Mouse (Mus musculus) adrenal gland, postnatal 36 days (tissue): Measurements from ENCODE around the gene Tm4sf4. TPM values are rescaled to one million over a fixed set of nuclear protein-coding genes. Genes with fewer than 3 reads are reported as not detected.

Experiments
- DNase-seq, 2 experiments: peaks; one replicate each; pipeline ENCODE4 v3.0.0; 2021; ENCODE audit warnings: mixed read lengths in 1 of 2
- long read RNA-seq, 2 experiments: library from polyadenylated mRNA; stranded (forward); transcript quantifications; one replicate each; pipeline ENCODE4 v2.0.0; 2021; ENCODE audit warnings: borderline sequencing depth in 2 of 2
- total RNA-seq, 2 experiments: library from RNA; stranded (reverse); gene quantifications; 2 replicates each; pipeline ENCODE4 v1.2.3; 2021

Gene Tm4sf4
- total RNA-seq: 1 to 10 TPM in 1 of 2 experiments, under 1 TPM in 1; 0.99 to 2.5 TPM
- long read RNA-seq, experiment 1, partial matches to known transcripts: 0 of 2 reads
- long read RNA-seq, experiment 1, other reads (novel, unspliced or antisense): 0 of 2 reads
- long read RNA-seq, experiment 2, partial matches to known transcripts: 0 of 1 reads
- long read RNA-seq, experiment 2, other reads (novel, unspliced or antisense): 0 of 1 reads

GRCm38 (mm10) chr3:57425089-57425730 is at the start of gene Tm4sf4:
Gene Tm4sf4, plus strand, starts transcription at chr3:57425314.
- no peak for DNase-seq

- peak in 1 of 2 experiments; percentile 4 for DNase-seq
These were observed 38.7 kb upstream of the Tm4sf4 start for GRCm38 (mm10) chr3:57386423-57386822.

- no peak for DNase-seq
These were observed 38.2 kb upstream of the Tm4sf4 start for GRCm38 (mm10) chr3:57386895-57387294.

- no peak for DNase-seq
These were observed 37.5 kb upstream of the Tm4sf4 start for GRCm38 (mm10) chr3:57387593-57387992.

GRCm38 (mm10) chr3:57411535-57411934 is 13.6 kb upstream of the Tm4sf4 start:
- no peak for DNase-seq

GRCm38 (mm10) chr3:57420233-57420632 is 4.9 kb upstream of the Tm4sf4 start:
- no peak for DNase-seq

GRCm38 (mm10) chr3:57420660-57421059 is 4.5 kb upstream of the Tm4sf4 start:
- DNase-seq: no peak

GRCm38 (mm10) chr3:57426351-57426750 is 1.2 kb downstream of the Tm4sf4 start:
- no peak for DNase-seq

- peak in 1 of 2 experiments; percentile 20 for DNase-seq
These were observed 3.8 kb downstream of the Tm4sf4 start for GRCm38 (mm10) chr3:57428682-57429464.

- peak in 1 of 2 experiments; percentile 17 for DNase-seq
These were observed 4.4 kb downstream of the Tm4sf4 start for GRCm38 (mm10) chr3:57429486-57429885.

GRCm38 (mm10) chr3:57431706-57432105 is 6.6 kb downstream of the Tm4sf4 start:
- no peak for DNase-seq

GRCm38 (mm10) chr3:57435364-57435763 is 10.2 kb downstream of the Tm4sf4 start:
- DNase-seq: no peak

- no peak for DNase-seq
These were observed 15.8 kb downstream of the Tm4sf4 start for GRCm38 (mm10) chr3:57440956-57441355.

GRCm38 (mm10) chr3:57445706-57446105 is 20.6 kb downstream of the Tm4sf4 start:
- DNase-seq: peak; percentile 32 to 37

GRCm38 (mm10) chr3:57447889-57448288 is 22.8 kb downstream of the Tm4sf4 start:
- DNase-seq: no peak

- DNase-seq: peak; percentile 65 to 82
These were observed 23.3 kb downstream of the Tm4sf4 start for GRCm38 (mm10) chr3:57448445-57448844.

- DNase-seq: no peak
These were observed 33.5 kb downstream of the Tm4sf4 start for GRCm38 (mm10) chr3:57458652-57459051.

GRCm38 (mm10) chr3:57463302-57463701 is 38.2 kb downstream of the Tm4sf4 start:
- DNase-seq: no peak

- no peak for DNase-seq
These were observed 41.2 kb downstream of the Tm4sf4 start for GRCm38 (mm10) chr3:57466289-57466688.

- DNase-seq: no peak
These were observed 44.2 kb downstream of the Tm4sf4 start for GRCm38 (mm10) chr3:57469325-57469724.

- peak; percentile 63 to 74 for DNase-seq
These were observed 45.2 kb downstream of the Tm4sf4 start for GRCm38 (mm10) chr3:57470326-57470725.

GRCm38 (mm10) chr3:57470981-57471601 is 46.0 kb downstream of the Tm4sf4 start:
- peak; percentile 38 to 61 for DNase-seq

- peak in 1 of 2 experiments; percentile 22 for DNase-seq
These were observed 47.3 kb downstream of the Tm4sf4 start for GRCm38 (mm10) chr3:57472407-57472806.
